Mouse (Mus musculus): ENCODE measurements around the gene Ntf3.

The Ntf3 gene

GRCm38 (mm10) chr6:126106051-126106797, 60.5 kb downstream of the Ntf3 start:
- peak in 1 of 2 experiments; percentile 53 for DNase-seq (ENCODE audit: low spot score in 2 of 2)

- DNase-seq (ENCODE audit: low spot score in 2 of 2): no peak
These were observed 61.5 kb downstream of the Ntf3 start for GRCm38 (mm10) chr6:126105083-126105740.

- no peak for DNase-seq (ENCODE audit: low spot score in 2 of 2)
These were observed 64.1 kb downstream of the Ntf3 start for GRCm38 (mm10) chr6:126102571-126102970.

- no peak for DNase-seq (ENCODE audit: low spot score in 2 of 2)
These were observed 64.7 kb downstream of the Ntf3 start for GRCm38 (mm10) chr6:126102007-126102406.

GRCm38 (mm10) chr6:126100579-126100978, 66.1 kb downstream of the Ntf3 start:
- DNase-seq (ENCODE audit: low spot score in 2 of 2): no peak

- no peak for DNase-seq (ENCODE audit: low spot score in 2 of 2)
These were observed 69.2 kb downstream of the Ntf3 start for GRCm38 (mm10) chr6:126097471-126097870.

- no peak for DNase-seq (ENCODE audit: low spot score in 2 of 2)
These were observed 70.6 kb downstream of the Ntf3 start for GRCm38 (mm10) chr6:126096085-126096484.

GRCm38 (mm10) chr6:126095041-126095440, 71.7 kb downstream of the Ntf3 start:
- no peak for DNase-seq (ENCODE audit: low spot score in 2 of 2)

GRCm38 (mm10) chr6:126092026-126092425, 74.7 kb downstream of the Ntf3 start:
- DNase-seq (ENCODE audit: low spot score in 2 of 2): no peak

- DNase-seq (ENCODE audit: low spot score in 2 of 2): no peak
These were observed 76.6 kb downstream of the Ntf3 start for GRCm38 (mm10) chr6:126090063-126090462.

GRCm38 (mm10) chr6:126088489-126089265, 78.0 kb downstream of the Ntf3 start:
- DNase-seq (ENCODE audit: low spot score in 2 of 2): no peak

- DNase-seq (ENCODE audit: low spot score in 2 of 2): no peak
These were observed 80.3 kb downstream of the Ntf3 start for GRCm38 (mm10) chr6:126086321-126086950.

- no peak for DNase-seq (ENCODE audit: low spot score in 2 of 2)
These were observed 86.2 kb downstream of the Ntf3 start for GRCm38 (mm10) chr6:126080531-126080930.

- DNase-seq (ENCODE audit: low spot score in 2 of 2): no peak
These were observed 109.0 kb downstream of the Ntf3 start for GRCm38 (mm10) chr6:126057706-126058105.

- no peak for DNase-seq (ENCODE audit: low spot score in 2 of 2)
These were observed 113.6 kb downstream of the Ntf3 start for GRCm38 (mm10) chr6:126053136-126053535.
